Mouse (Mus musculus) ES-E14 (cell line): Measurements from ENCODE around the gene Lhx2.

Experiments used
- MAFK ChIP-seq: IDR thresholded peaks from 2 replicates; pipeline ENCODE4 v1.6.1; 2014; ENCODE audit warnings: mild to moderate bottlenecking, low read depth, low read length, inconsistent platforms; ENCODE audit not compliant: insufficient read depth
- ZC3H11A ChIP-seq: IDR thresholded peaks from 2 replicates; pipeline ENCODE4 v1.6.1; 2012; ENCODE audit warnings: low read depth, mild to moderate bottlenecking, inconsistent platforms, low read length, borderline replicate concordance

- TF ChIP-seq ZC3H11A = no peak
- TF ChIP-seq MAFK = no peak
Observed at GRCm38 (mm10) chr2:38305152-38305551, 33.9 kb upstream of the Lhx2 start.
